Mouse (Mus musculus) small intestine, adult 10 weeks (tissue): ENCODE data around the gene Myl4. TPM values are rescaled to one million over a fixed set of nuclear protein-coding genes. Genes with fewer than 3 reads are reported as not detected.

Experiments
- polyA plus RNA-seq: library from polyadenylated mRNA; stranded (reverse); fragments of 350-450 nt; fragmentation: Illumina TruSeq; extraction: RNeasy Lipid Tissue Mini Kit (QIAGEN cat#74804); gene quantifications from one replicate; pipeline ENCODE4 v1.2.3, GENCODE M21; 2014; ENCODE audit warnings: low replicate concordance

The Myl4 gene
- polyA plus RNA-seq: not detected

DNA sequence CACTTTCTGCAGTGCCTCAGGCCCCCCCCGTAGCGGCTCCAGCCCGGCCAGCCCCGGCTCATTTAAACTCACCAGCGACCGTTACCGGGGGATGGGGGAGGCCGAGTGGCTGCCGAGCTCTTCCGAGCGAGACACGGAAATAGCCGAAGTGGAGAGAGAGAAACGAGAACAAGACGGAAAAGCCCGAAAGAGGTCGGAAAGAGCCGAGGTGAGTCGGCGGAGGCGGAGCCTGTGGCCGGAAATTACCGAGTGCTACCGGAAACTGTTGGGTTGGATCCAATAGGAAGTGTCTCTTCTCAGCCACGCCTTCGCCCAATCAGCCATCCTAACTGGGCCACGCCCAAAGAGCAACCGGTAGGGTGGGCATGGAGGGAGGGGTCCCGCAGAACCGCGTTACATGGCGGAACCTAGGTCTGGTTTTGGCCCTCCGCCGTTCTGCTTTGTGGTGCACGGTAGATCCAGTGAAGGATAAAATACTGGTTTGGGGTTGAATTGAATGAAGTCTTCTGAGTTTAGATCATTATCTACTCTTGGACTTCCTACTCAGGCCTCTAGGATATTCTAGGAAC is at the start of gene Myl4, which contains the start of gene Cdc27:
Gene Myl4 (plus strand): TSS at position 258 of the 569 bp plus-strand sequence.
Gene Cdc27 (minus strand): TSS at position 215 of the 569 bp plus-strand sequence.

DNA sequence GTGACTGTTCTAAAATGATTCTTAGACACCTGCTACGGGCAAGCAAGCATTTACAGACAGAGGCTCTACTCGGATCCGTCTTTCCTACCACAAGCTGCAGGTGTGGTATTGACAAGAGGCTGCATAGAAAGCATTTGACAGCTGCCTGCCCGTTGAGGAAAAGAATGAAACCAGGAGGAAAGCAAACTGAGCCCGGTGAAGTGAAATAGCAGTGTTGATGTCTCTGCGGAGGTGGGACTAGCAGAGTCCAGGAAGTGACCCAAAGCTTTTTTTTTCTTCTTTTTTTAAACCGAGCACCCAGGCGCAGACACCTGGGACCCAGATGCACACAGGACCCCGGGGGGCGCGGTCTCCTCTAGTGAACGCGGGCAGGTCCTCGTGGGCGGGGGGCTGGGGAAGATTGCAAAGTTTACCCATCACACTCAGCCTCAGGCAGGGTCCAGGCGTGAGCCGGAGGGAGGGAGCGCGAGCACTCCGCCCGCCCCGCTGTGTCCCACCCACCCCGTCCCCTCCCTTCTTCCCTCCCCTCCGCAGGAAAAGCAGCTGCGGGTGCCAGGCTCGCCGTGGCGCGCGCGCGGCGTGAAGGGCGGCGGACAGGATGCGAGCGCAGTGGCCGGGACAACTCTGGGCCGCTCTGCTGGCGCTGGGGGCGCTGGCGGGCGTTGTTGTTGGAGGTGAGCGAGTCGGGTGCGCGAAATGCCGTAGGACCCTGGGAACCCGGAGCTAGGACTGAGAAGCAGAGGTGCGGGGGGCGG is 57.2 kb downstream of the Myl4 start, which contains the start of gene Itgb3:
Gene Itgb3 (plus strand): TSS at position 510 of the 755 bp plus-strand sequence.

Other genes with a start within 250 kb of the Myl4 start
- 15.9 TPM for gene Kansl1, start 81.8 kb upstream of the Myl4 start, polyA plus RNA-seq
- gene Cdc27, start within 50 bp of the Myl4 start, polyA plus RNA-seq: 51.6 TPM
- gene Itgb3, start 57.3 kb downstream of the Myl4 start, polyA plus RNA-seq: 3.6 TPM
- gene Gm11639, start 135.0 kb downstream of the Myl4 start, polyA plus RNA-seq: not detected